Mouse (Mus musculus) right cerebral cortex, adult 2 months (tissue): ENCODE results near the gene Grik4.
A peak's percentile ranks its signal among the peaks of the same experiment; 100 is the strongest.

Experiments
- DNase-seq, 2 experiments: peaks; one replicate each; pipeline ENCODE4 v3.0.0; 2021 to 2022; ENCODE audit warnings: low spot score in 2 of 2

The Grik4 gene

GRCm38 (mm10) chr9:42578511-42578910 is 365.8 kb downstream of the Grik4 start:
- no peak for DNase-seq

GRCm38 (mm10) chr9:42578106-42578505 is 366.2 kb downstream of the Grik4 start:
- DNase-seq: no peak

GRCm38 (mm10) chr9:42573616-42574350 is 370.5 kb downstream of the Grik4 start:
- DNase-seq: peak; percentile 54 to 67

GRCm38 (mm10) chr9:42573180-42573579 is 371.1 kb downstream of the Grik4 start:
- peak; percentile 68 to 72 for DNase-seq

GRCm38 (mm10) chr9:42565921-42566320 is 378.4 kb downstream of the Grik4 start:
- peak; percentile 34 to 41 for DNase-seq

GRCm38 (mm10) chr9:42555186-42555585 is 389.1 kb downstream of the Grik4 start:
- DNase-seq: no peak

- DNase-seq: peak; percentile 71 to 90
Observed at GRCm38 (mm10) chr9:42550116-42550515, 394.2 kb downstream of the Grik4 start.

- peak in 1 of 2 experiments; percentile 17 for DNase-seq
Observed at GRCm38 (mm10) chr9:42548981-42549380, 395.3 kb downstream of the Grik4 start.

GRCm38 (mm10) chr9:42544521-42544920 is 399.8 kb downstream of the Grik4 start:
- DNase-seq: no peak

GRCm38 (mm10) chr9:42533491-42533890 is 410.8 kb downstream of the Grik4 start:
- DNase-seq: no peak

- no peak for DNase-seq
Observed at GRCm38 (mm10) chr9:42533041-42533440, 411.3 kb downstream of the Grik4 start.

- DNase-seq: no peak
Observed at GRCm38 (mm10) chr9:42531951-42532350, 412.3 kb downstream of the Grik4 start.

GRCm38 (mm10) chr9:42530221-42531152 is 413.8 kb downstream of the Grik4 start:
- peak; percentile 43 to 59 for DNase-seq

- DNase-seq: peak; percentile 27 to 49
Observed at GRCm38 (mm10) chr9:42520587-42521084, 423.7 kb downstream of the Grik4 start.

- peak; percentile 26 to 44 for DNase-seq
Observed at GRCm38 (mm10) chr9:42518163-42518562, 426.1 kb downstream of the Grik4 start.

- DNase-seq: no peak
Observed at GRCm38 (mm10) chr9:42513159-42513558, 431.1 kb downstream of the Grik4 start.

- DNase-seq: no peak
Observed at GRCm38 (mm10) chr9:42512312-42512711, 432.0 kb downstream of the Grik4 start.

GRCm38 (mm10) chr9:42508235-42508634 is 436.1 kb downstream of the Grik4 start:
- DNase-seq: no peak

GRCm38 (mm10) chr9:42507709-42508108 is 436.6 kb downstream of the Grik4 start, which contains the start of gene Tbcel:
Gene Tbcel (minus strand): TSS chr9:42507809.
- no peak for DNase-seq

- no peak for DNase-seq
Observed at GRCm38 (mm10) chr9:42507022-42507421, 437.3 kb downstream of the Grik4 start.

GRCm38 (mm10) chr9:42504971-42505510 is 439.3 kb downstream of the Grik4 start:
- DNase-seq: no peak

GRCm38 (mm10) chr9:42504559-42504958 is 439.7 kb downstream of the Grik4 start:
- no peak for DNase-seq
